Mouse (Mus musculus): ENCODE measurements at regions not wholly inside any gene's neighbourhood (a gene's known extent, or its start where the extent isn't known, plus 50 kb on each side); places are given as distances from the start of the nearest gene placed in this dataset.
A peak's percentile ranks its signal among the peaks of the same experiment; 100 is the strongest.
"Not testable (repeated sequence)": the region's sequence is repeated elsewhere in the genome, so short reads cannot be mapped to it uniquely, and the experiment has no call there.

- ATAC-seq (replicated peaks in 1 of 2; ENCODE audit: insufficient read depth in 1 of 2, low FRiP score in 2 of 2, low TSS enrichment in 1 of 2, low read depth in 1 of 2, poor library complexity in 2 of 2, severe bottlenecking in 2 of 2): no peak
Observed at GRCm38 (mm10) chr13:97489029-97489428, 248.1 kb downstream of the Enc1 start.

GRCm38 (mm10) chr13:97488518-97488917, 247.6 kb downstream of the Enc1 start:
- ATAC-seq (replicated peaks in 1 of 2; ENCODE audit: insufficient read depth in 1 of 2, low FRiP score in 2 of 2, low TSS enrichment in 1 of 2, low read depth in 1 of 2, poor library complexity in 2 of 2, severe bottlenecking in 2 of 2): no peak

GRCm38 (mm10) chr13:97487746-97488473, 247.0 kb downstream of the Enc1 start:
- no peak for ATAC-seq (replicated peaks in 1 of 2; ENCODE audit: insufficient read depth in 1 of 2, low FRiP score in 2 of 2, low TSS enrichment in 1 of 2, low read depth in 1 of 2, poor library complexity in 2 of 2, severe bottlenecking in 2 of 2)

- no peak for ATAC-seq (replicated peaks in 1 of 2; ENCODE audit: insufficient read depth in 1 of 2, low FRiP score in 2 of 2, low TSS enrichment in 1 of 2, low read depth in 1 of 2, poor library complexity in 2 of 2, severe bottlenecking in 2 of 2)
Observed at GRCm38 (mm10) chr13:97486490-97486889, 245.6 kb downstream of the Enc1 start.

- no peak for ATAC-seq (replicated peaks in 1 of 2; ENCODE audit: insufficient read depth in 1 of 2, low FRiP score in 2 of 2, low TSS enrichment in 1 of 2, low read depth in 1 of 2, poor library complexity in 2 of 2, severe bottlenecking in 2 of 2)
Observed at GRCm38 (mm10) chr13:97485886-97486285, 245.0 kb downstream of the Enc1 start.

- ATAC-seq (replicated peaks in 1 of 2; ENCODE audit: insufficient read depth in 1 of 2, low FRiP score in 2 of 2, low TSS enrichment in 1 of 2, low read depth in 1 of 2, poor library complexity in 2 of 2, severe bottlenecking in 2 of 2): no peak
Observed at GRCm38 (mm10) chr13:97484808-97485545, 244.1 kb downstream of the Enc1 start.

- ATAC-seq (replicated peaks in 1 of 2; ENCODE audit: insufficient read depth in 1 of 2, low FRiP score in 2 of 2, low TSS enrichment in 1 of 2, low read depth in 1 of 2, poor library complexity in 2 of 2, severe bottlenecking in 2 of 2): no peak
Observed at GRCm38 (mm10) chr13:97483681-97484080, 242.8 kb downstream of the Enc1 start.

- ATAC-seq (replicated peaks in 1 of 2; ENCODE audit: insufficient read depth in 1 of 2, low FRiP score in 2 of 2, low TSS enrichment in 1 of 2, low read depth in 1 of 2, poor library complexity in 2 of 2, severe bottlenecking in 2 of 2): no peak
Observed at GRCm38 (mm10) chr13:97482439-97482946, 241.6 kb downstream of the Enc1 start.

GRCm38 (mm10) chr13:97481259-97481658, 240.4 kb downstream of the Enc1 start:
- no peak for ATAC-seq (replicated peaks in 1 of 2; ENCODE audit: insufficient read depth in 1 of 2, low FRiP score in 2 of 2, low TSS enrichment in 1 of 2, low read depth in 1 of 2, poor library complexity in 2 of 2, severe bottlenecking in 2 of 2)

- no peak for ATAC-seq (replicated peaks in 1 of 2; ENCODE audit: insufficient read depth in 1 of 2, low FRiP score in 2 of 2, low TSS enrichment in 1 of 2, low read depth in 1 of 2, poor library complexity in 2 of 2, severe bottlenecking in 2 of 2)
Observed at GRCm38 (mm10) chr13:97479066-97479586, 238.2 kb downstream of the Enc1 start.

GRCm38 (mm10) chr13:97473971-97474365, 233.1 kb downstream of the Enc1 start:
- ATAC-seq (replicated peaks in 1 of 2; ENCODE audit: insufficient read depth in 1 of 2, low FRiP score in 2 of 2, low TSS enrichment in 1 of 2, low read depth in 1 of 2, poor library complexity in 2 of 2, severe bottlenecking in 2 of 2): no peak

- ATAC-seq (replicated peaks in 1 of 2; ENCODE audit: insufficient read depth in 1 of 2, low FRiP score in 2 of 2, low TSS enrichment in 1 of 2, low read depth in 1 of 2, poor library complexity in 2 of 2, severe bottlenecking in 2 of 2): no peak
Observed at GRCm38 (mm10) chr13:97473256-97473970, 232.5 kb downstream of the Enc1 start.

- ATAC-seq (replicated peaks in 1 of 2; ENCODE audit: insufficient read depth in 1 of 2, low FRiP score in 2 of 2, low TSS enrichment in 1 of 2, low read depth in 1 of 2, poor library complexity in 2 of 2, severe bottlenecking in 2 of 2): peak; percentile 92 to 97
Observed at GRCm38 (mm10) chr13:97469999-97470398, 229.1 kb downstream of the Enc1 start.

- ATAC-seq (replicated peaks in 1 of 2; ENCODE audit: insufficient read depth in 1 of 2, low FRiP score in 2 of 2, low TSS enrichment in 1 of 2, low read depth in 1 of 2, poor library complexity in 2 of 2, severe bottlenecking in 2 of 2): no peak
Observed at GRCm38 (mm10) chr13:97468874-97469593, 228.1 kb downstream of the Enc1 start.

GRCm38 (mm10) chr13:97466585-97466984, 225.7 kb downstream of the Enc1 start:
- ATAC-seq (replicated peaks in 1 of 2; ENCODE audit: insufficient read depth in 1 of 2, low FRiP score in 2 of 2, low TSS enrichment in 1 of 2, low read depth in 1 of 2, poor library complexity in 2 of 2, severe bottlenecking in 2 of 2): not testable (repeated sequence)

- no peak for ATAC-seq (replicated peaks in 1 of 2; ENCODE audit: insufficient read depth in 1 of 2, low FRiP score in 2 of 2, low TSS enrichment in 1 of 2, low read depth in 1 of 2, poor library complexity in 2 of 2, severe bottlenecking in 2 of 2)
Observed at GRCm38 (mm10) chr13:97463798-97464197, 222.9 kb downstream of the Enc1 start.

- ATAC-seq (replicated peaks in 1 of 2; ENCODE audit: insufficient read depth in 1 of 2, low FRiP score in 2 of 2, low TSS enrichment in 1 of 2, low read depth in 1 of 2, poor library complexity in 2 of 2, severe bottlenecking in 2 of 2): no peak
Observed at GRCm38 (mm10) chr13:97462884-97463235, 222.0 kb downstream of the Enc1 start.
